12 mouse cellular contexts compared by ENCODE assay signal in genomic region chr2:85224221-85225179, GRCm38 (mm10). TPM values are rescaled to one million over a fixed set of nuclear protein-coding genes. Genes with fewer than 3 reads are reported as not detected.
DNase-seq lines count a peak whose midpoint lies in the region; ATAC-seq lines count a peak whose summit lies in the region.
"Had no signal": no experiment of that assay in that cellular context is flagged by ENCODE, and none has a peak within 500 bp of the region (broad histone marks: within the 10 kb centered on the region; RNA-seq: fewer than 3 reads in every experiment).

No protein-coding gene starts in this region.

- no peaks in the 10 kb centered on the region for H3K27me3 ChIP-seq in limb, embryonic 11.5 days (ENCODE audit: control insufficient read depth, insufficient read depth, low read length)
- no peaks in the 10 kb centered on the region; the same call in 1 of the 2 replicates for H3K27me3 ChIP-seq in stomach, embryonic 15.5 days (replicated peaks)

- H3K4me3 ChIP-seq in limb, embryonic 11.5 days (ENCODE audit: low read depth, low read length), result no peak overlapping the region
- H3K4me3 ChIP-seq in stomach, embryonic 15.5 days (replicated peaks), result no peak overlapping the region
- H3K4me3 ChIP-seq: myocyte had no signal

- H3K36me3 ChIP-seq in limb, embryonic 11.5 days (ENCODE audit: control insufficient read depth, insufficient read depth, low read length), result no peaks in the 10 kb centered on the region
- H3K36me3 ChIP-seq in stomach, embryonic 15.5 days, result no peaks in the 10 kb centered on the region

- H3K4me1 ChIP-seq in limb, embryonic 11.5 days (ENCODE audit: control insufficient read depth, insufficient read depth, low read length), result 0 out of 2 replicates have a peak, but pooled peaks cover 4% of the 10 kb centered on the region
- no peaks in the 10 kb centered on the region for H3K4me1 ChIP-seq in stomach, embryonic 15.5 days

- H3K27ac ChIP-seq in limb, embryonic 11.5 days (replicated peaks; ENCODE audit: low read depth, low read length), result no peak overlapping the region
- no peak overlapping the region for H3K27ac ChIP-seq in stomach, embryonic 15.5 days
- H3K27ac ChIP-seq: liver, embryonic 14.5 days had no signal

- no peaks in the 10 kb centered on the region for H3K9me3 ChIP-seq in limb, embryonic 11.5 days (ENCODE audit: control insufficient read depth, low read length)
- no peaks in the 10 kb centered on the region for H3K9me3 ChIP-seq in stomach, embryonic 15.5 days

- 0 out of 2 replicates have a peak overlapping the region, but pooled peaks have one; percentile 3 for H3K4me2 ChIP-seq in limb, embryonic 11.5 days (ENCODE audit: low read depth, severe bottlenecking)
- H3K4me2 ChIP-seq in stomach, embryonic 15.5 days, result no peak overlapping the region

- ATAC-seq in frontal cortex, adult (ENCODE audit: low TSS enrichment), result peak; percentile 95
- ATAC-seq in limb, embryonic 11.5 days (ENCODE audit: insufficient number of reproducible peaks, low FRiP score, low TSS enrichment, low read depth), result peak; percentile 45; the same call in 1 of the 2 replicates
- peak; percentile 17; the same call in 1 of the 2 replicates for ATAC-seq in stomach, embryonic 15.5 days (ENCODE audit: insufficient read depth, low FRiP score, low read depth)

- no peak overlapping the region for H3K9ac ChIP-seq in limb, embryonic 11.5 days (ENCODE audit: low read length)
- H3K9ac ChIP-seq in stomach, embryonic 15.5 days, result no peak overlapping the region
- H3K9ac ChIP-seq: liver, embryonic 14.5 days had no signal

- DNase-seq in frontal cortex, postnatal 25 days (ENCODE audit: low spot score in 2 of 2), result no peak
- peak; percentile 49 for DNase-seq in right cerebral cortex, adult 18-20 months
- no peak for DNase-seq in right cerebral cortex, postnatal 10 days (ENCODE audit: low spot score in 2 of 2)
- DNase-seq in limb, embryonic 11.5 days (ENCODE audit: low spot score), result peak; percentile 33
- no peak for DNase-seq in adrenal gland, postnatal 10 days
- DNase-seq in gastrocnemius, postnatal 4 days (ENCODE audit: low spot score in 2 of 2), result no peak
- DNase-seq: thymus, postnatal 36 days had no signal

- WGBS in limb, embryonic 11.5 days, result 37% methylated on average over 17 of the region's 17 CpGs
- WGBS in stomach, embryonic 15.5 days, result 39% methylated on average over 17 of the region's 17 CpGs

RNA-seq across cellular contexts. Expression of gene Lrrc55, which starts 27.5 kb away (rescaled TPM):
- 0.37 and 0.41 TPM in 2 replicates for polyA plus RNA-seq in limb, embryonic 11.5 days (2014; fragmentation: Nextera tagmentation; extraction: Ambion mirVana)
- polyA plus RNA-seq in stomach, embryonic 15.5 days (2015; fragmentation: Nextera tagmentation; extraction: Ambion mirVana), result 2.8 and 3.5 TPM in 2 replicates
- total RNA-seq in adrenal gland, postnatal 10 days (2021), result 10 to 100 TPM; 13.8 to 14.8 TPM
- 1 to 10 TPM; 3.0 to 4.7 TPM for total RNA-seq in gastrocnemius, postnatal 4 days (2021)
- total RNA-seq: hematopoietic stem cell, adult 5-6 weeks had no signal

Comparison
In these comparisons a context has a peak if more than half of its experiments do, and no peak if none do; other contexts are left out.
1. DNase-seq: peak in right cerebral cortex, adult 18-20 months (single experiment) and limb, embryonic 11.5 days (single experiment); none in frontal cortex, postnatal 25 days (0 of 2), right cerebral cortex, postnatal 10 days (0 of 2), adrenal gland, postnatal 10 days (single experiment) and gastrocnemius, postnatal 4 days (0 of 2).
2. ATAC-seq: peak in every context shown above with its lines; median percentile 95 in frontal cortex, adult; 45 in limb, embryonic 11.5 days; 17 in stomach, embryonic 15.5 days.